Mouse (Mus musculus): ENCODE data around the gene Aff2. TPM values are rescaled to one million over a fixed set of nuclear protein-coding genes. Genes with fewer than 3 reads are reported as not detected.

Gene Aff2
- polyA plus RNA-seq, 1 experiment from 2014 or later: 16.1 TPM

DNA sequence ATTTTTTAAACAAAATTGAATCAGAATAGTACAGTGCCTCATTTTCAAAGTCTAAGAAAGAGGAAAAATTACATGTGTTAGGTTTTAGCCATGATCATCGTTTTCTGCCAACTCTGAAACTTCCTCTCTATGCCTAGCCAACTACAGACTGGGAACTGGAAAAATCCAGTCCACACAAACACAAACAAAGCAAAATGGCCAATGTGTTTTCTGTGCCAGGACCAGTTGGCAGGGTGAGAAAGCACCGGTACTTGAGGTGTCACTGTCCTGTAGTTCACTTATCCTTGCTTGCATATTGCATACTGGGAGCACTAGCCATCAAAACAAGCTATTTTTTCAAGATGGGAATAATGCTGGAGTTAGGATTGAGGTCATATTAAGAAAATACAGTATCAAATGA is 100.8 kb downstream of the Aff2 start:
- Histone ChIP-seq H3K27me3 (no peaks in the 10 kb centered on the region), H3K9ac (replicated peaks) (no peak overlapping the region), H3K4me2 (replicated peaks) (no peak overlapping the region), H3K36me3 (no peaks in the 10 kb centered on the region), H3K9me3 (no peaks in the 10 kb centered on the region), H3K4me3 (no peak overlapping the region), H3K27ac (replicated peaks) (no peak overlapping the region), H3K4me1 (no peaks in the 10 kb centered on the region)
- 46% methylated on average over 2 of the region's 2 CpGs for WGBS
- ATAC-seq (replicated peaks): no peak

- Histone ChIP-seq H3K27me3 (no peaks in the 10 kb centered on the region), H3K4me1 (no peaks in the 10 kb centered on the region), H3K9me3 (no peaks in the 10 kb centered on the region), H3K9ac (replicated peaks) (no peak overlapping the region), H3K36me3 (no peaks in the 10 kb centered on the region), H3K4me3 (no peak overlapping the region), H3K27ac (replicated peaks) (no peak overlapping the region), H3K4me2 (replicated peaks) (no peak overlapping the region)
- ATAC-seq (replicated peaks): no peak
- 33% methylated on average over 3 of the region's 3 CpGs for WGBS
Measured at GRCm38 (mm10) chrX:69502061-69502460, 142.0 kb downstream of the Aff2 start.

DNA sequence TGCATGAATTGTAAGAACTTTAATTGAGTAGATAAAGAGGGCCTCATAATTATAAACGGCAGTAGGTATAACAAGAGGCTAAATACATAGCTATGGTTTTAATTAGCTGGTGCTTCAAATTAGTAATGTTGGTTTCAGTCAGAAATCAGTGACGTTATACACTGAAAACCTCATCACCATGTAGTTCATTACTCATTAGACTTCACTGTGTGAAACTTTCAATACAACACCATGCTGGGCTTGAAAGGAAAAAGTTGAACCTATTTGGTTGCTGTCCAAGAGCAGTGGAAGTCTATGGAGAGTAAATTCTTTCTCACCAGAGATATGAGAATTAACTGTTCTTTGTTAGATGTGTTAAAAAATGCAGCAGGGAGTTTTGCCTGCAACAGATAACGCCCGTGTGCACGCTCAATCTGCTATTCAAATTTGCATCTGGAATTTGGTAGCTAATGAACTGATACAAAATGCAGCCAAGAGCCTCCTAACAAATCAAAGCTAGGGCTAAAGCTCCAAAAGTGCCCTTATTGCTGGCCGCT is 158.0 kb downstream of the Aff2 start:
- Histone ChIP-seq H3K27me3 (no peaks in the 10 kb centered on the region), H3K4me2 (replicated peaks) (no peak overlapping the region), H3K4me1 (no peaks in the 10 kb centered on the region), H3K4me3 (no peak overlapping the region), H3K9me3 (no peaks in the 10 kb centered on the region), H3K36me3 (no peaks in the 10 kb centered on the region), H3K9ac (replicated peaks) (no peak overlapping the region), H3K27ac (replicated peaks) (no peak overlapping the region)
- ATAC-seq (replicated peaks): peak; percentile 74
- WGBS: 28% methylated on average over 6 of the region's 6 CpGs

- no peaks in the 10 kb centered on the region for H3K36me3 ChIP-seq
- no peak overlapping the region for H3K4me2 ChIP-seq (replicated peaks)
- no peak overlapping the region for H3K4me3 ChIP-seq
- H3K4me1 ChIP-seq: no peaks in the 10 kb centered on the region
- no peaks in the 10 kb centered on the region for H3K27me3 ChIP-seq
- WGBS: 35% methylated on average over 1 of the region's 1 CpGs
- ATAC-seq (replicated peaks): no peak
- no peak overlapping the region for H3K9ac ChIP-seq (replicated peaks)
- no peak overlapping the region for H3K27ac ChIP-seq (replicated peaks)
- H3K9me3 ChIP-seq: no peaks in the 10 kb centered on the region
Measured at GRCm38 (mm10) chrX:69540811-69541210, 180.7 kb downstream of the Aff2 start.

DNA sequence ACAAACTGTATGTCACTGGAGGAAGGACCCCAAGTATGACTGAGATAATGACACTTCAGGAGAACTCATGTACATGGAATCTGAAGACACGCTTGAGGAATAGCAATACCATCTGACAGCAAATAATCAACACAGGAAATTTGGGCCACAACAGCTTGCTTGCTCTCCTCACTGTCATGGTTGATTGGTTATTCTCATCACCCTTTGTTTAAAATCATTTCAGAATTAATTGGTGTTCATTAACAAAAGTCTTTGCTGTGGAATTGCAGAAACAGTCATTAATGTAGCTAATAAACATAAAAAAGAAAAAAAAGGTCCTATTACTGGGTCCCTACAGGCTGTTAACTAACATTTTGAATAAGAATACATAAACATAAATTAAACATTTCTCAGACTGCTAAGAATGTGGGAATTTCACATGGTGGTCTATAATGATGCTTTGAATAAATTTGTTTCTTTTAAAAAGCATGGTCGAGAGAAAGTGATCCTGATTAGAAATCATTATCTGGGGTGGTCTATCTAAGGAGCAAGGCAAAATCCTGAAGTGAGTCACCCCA is 219.9 kb downstream of the Aff2 start:
- no peaks in the 10 kb centered on the region for H3K4me1 ChIP-seq
- no peaks in the 10 kb centered on the region for H3K36me3 ChIP-seq
- H3K9me3 ChIP-seq: no peaks in the 10 kb centered on the region
- 43% methylated on average over 2 of the region's 2 CpGs for WGBS
- no peak overlapping the region for H3K4me2 ChIP-seq (replicated peaks)
- no peak overlapping the region for H3K4me3 ChIP-seq
- H3K27me3 ChIP-seq: no peaks in the 10 kb centered on the region
- H3K27ac ChIP-seq (replicated peaks): no peak overlapping the region
- peak; percentile 81 for ATAC-seq (replicated peaks)
- H3K9ac ChIP-seq (replicated peaks): no peak overlapping the region

DNA sequence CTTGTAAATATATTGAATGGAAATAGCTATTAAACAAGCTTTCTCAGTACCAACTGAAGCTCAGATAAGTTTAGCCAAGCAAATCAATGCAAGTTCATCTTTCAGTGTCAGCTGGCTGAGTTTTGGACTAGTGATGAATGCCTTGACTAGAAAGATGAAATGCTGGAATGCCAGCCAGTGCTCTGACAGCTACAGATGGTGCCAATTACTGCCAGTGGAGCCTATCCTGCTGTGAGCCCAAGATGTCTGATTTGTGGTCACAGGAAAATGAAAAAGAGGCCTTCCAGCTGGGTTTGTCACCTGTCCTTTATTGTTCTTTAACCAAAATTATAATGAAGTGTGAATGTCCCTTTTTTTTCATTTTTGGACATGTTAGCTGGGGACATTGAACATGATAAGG is 248.7 kb downstream of the Aff2 start:
- Histone ChIP-seq H3K9me3 (no peaks in the 10 kb centered on the region), H3K36me3 (no peaks in the 10 kb centered on the region), H3K4me2 (replicated peaks) (no peak overlapping the region), H3K27me3 (no peaks in the 10 kb centered on the region), H3K4me3 (no peak overlapping the region), H3K4me1 (no peaks in the 10 kb centered on the region), H3K27ac (replicated peaks) (no peak overlapping the region), H3K9ac (replicated peaks) (no peak overlapping the region)
- ATAC-seq (replicated peaks): no peak

- Histone ChIP-seq H3K27me3 (no peaks in the 10 kb centered on the region), H3K4me1 (peaks cover 6% of the 10 kb centered on the region; the same call in 1 of the 2 replicates), H3K9ac (replicated peaks) (no peak overlapping the region), H3K9me3 (no peaks in the 10 kb centered on the region), H3K36me3 (no peaks in the 10 kb centered on the region), H3K4me2 (replicated peaks) (no peak overlapping the region), H3K27ac (replicated peaks) (no peak overlapping the region), H3K4me3 (no peak overlapping the region)
- WGBS: 37% methylated on average over 2 of the region's 2 CpGs
- ATAC-seq (replicated peaks): 0 out of 2 replicates have a peak, but pooled peaks have one; percentile 35
Measured at GRCm38 (mm10) chrX:69663038-69663437, 302.9 kb downstream of the Aff2 start.

- Histone ChIP-seq H3K27me3 (no peaks in the 10 kb centered on the region), H3K27ac (replicated peaks) (no peak overlapping the region), H3K36me3 (no peaks in the 10 kb centered on the region), H3K9ac (replicated peaks) (no peak overlapping the region), H3K4me1 (peaks cover 6% of the 10 kb centered on the region; the same call in 1 of the 2 replicates), H3K4me2 (replicated peaks) (no peak overlapping the region), H3K9me3 (no peaks in the 10 kb centered on the region), H3K4me3 (no peak overlapping the region)
- WGBS: 30% methylated on average over 3 of the region's 3 CpGs
- peak; percentile 91; the same call in 1 of the 2 replicates for ATAC-seq (replicated peaks)
Measured at GRCm38 (mm10) chrX:69666145-69666677, 306.1 kb downstream of the Aff2 start.

GRCm38 (mm10) chrX:69675691-69676090 is 315.6 kb downstream of the Aff2 start:
- ATAC-seq (replicated peaks): no peak
- WGBS: 100% methylated on average over 1 of the region's 1 CpGs
- Histone ChIP-seq H3K4me1 (no peaks in the 10 kb centered on the region), H3K27ac (replicated peaks) (no peak overlapping the region), H3K27me3 (no peaks in the 10 kb centered on the region), H3K9ac (replicated peaks) (no peak overlapping the region), H3K4me3 (no peak overlapping the region), H3K36me3 (no peaks in the 10 kb centered on the region), H3K9me3 (no peaks in the 10 kb centered on the region), H3K4me2 (replicated peaks) (no peak overlapping the region)

DNA sequence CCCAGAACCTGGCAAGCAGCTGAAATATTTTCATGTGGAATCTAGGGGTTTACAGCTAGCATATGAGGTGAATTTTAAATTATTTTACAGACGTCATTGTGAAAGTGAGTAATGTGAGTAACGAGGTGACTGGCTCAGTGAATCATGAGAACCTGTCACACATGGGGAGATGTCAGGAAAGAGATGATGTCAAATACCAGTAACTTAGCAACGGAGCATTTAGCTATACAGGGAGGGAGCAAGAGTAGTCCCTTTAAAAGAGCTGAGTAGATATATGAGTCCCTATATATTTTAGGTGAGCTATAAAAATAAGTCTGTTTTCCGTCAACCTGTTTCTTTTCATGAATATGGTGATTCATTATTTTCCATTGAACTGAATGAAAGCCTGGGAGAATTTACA is 338.7 kb downstream of the Aff2 start:
- WGBS: 49% methylated on average over 4 of the region's 4 CpGs
- Histone ChIP-seq H3K27ac (replicated peaks) (no peak overlapping the region), H3K9ac (replicated peaks) (no peak overlapping the region), H3K36me3 (no peaks in the 10 kb centered on the region), H3K4me1 (no peaks in the 10 kb centered on the region), H3K4me2 (replicated peaks) (no peak overlapping the region), H3K4me3 (no peak overlapping the region), H3K27me3 (no peaks in the 10 kb centered on the region), H3K9me3 (no peaks in the 10 kb centered on the region)
- ATAC-seq (replicated peaks): no peak

GRCm38 (mm10) chrX:69738972-69739371 is 378.9 kb downstream of the Aff2 start:
- no peak overlapping the region for H3K9ac ChIP-seq (replicated peaks)
- no peak overlapping the region for H3K4me2 ChIP-seq (replicated peaks)
- no peak for ATAC-seq (replicated peaks)
- no peaks in the 10 kb centered on the region for H3K9me3 ChIP-seq
- no peak overlapping the region for H3K27ac ChIP-seq (replicated peaks)
- H3K27me3 ChIP-seq: no peaks in the 10 kb centered on the region
- H3K4me1 ChIP-seq: no peaks in the 10 kb centered on the region
- 28% methylated on average over 3 of the region's 3 CpGs for WGBS
- no peaks in the 10 kb centered on the region for H3K36me3 ChIP-seq
- H3K4me3 ChIP-seq: no peak overlapping the region

- Histone ChIP-seq H3K4me3 (no peak overlapping the region), H3K27me3 (no peaks in the 10 kb centered on the region), H3K4me2 (replicated peaks) (no peak overlapping the region), H3K4me1 (no peaks in the 10 kb centered on the region), H3K36me3 (no peaks in the 10 kb centered on the region), H3K9me3 (no peaks in the 10 kb centered on the region), H3K27ac (replicated peaks) (no peak overlapping the region), H3K9ac (replicated peaks) (no peak overlapping the region)
- 20% methylated on average over 3 of the region's 3 CpGs for WGBS
- no peak for ATAC-seq (replicated peaks)
Measured at GRCm38 (mm10) chrX:69744962-69745597, 385.0 kb downstream of the Aff2 start.

Data from forebrain, embryonic 15.5 days (tissue).